Mouse (Mus musculus) bone marrow, adult 2 months (tissue): ENCODE results near the gene Stau1.

ENCODE experiments used
- CTCF ChIP-seq: fragments of 200-500 bp; IDR thresholded peaks from 2 replicates; pipeline ENCODE4 v1.5.1; 2011; ENCODE audit warnings: low read length, control low read depth; ENCODE audit not compliant: control insufficient read depth, insufficient read depth
- POLR2A ChIP-seq: fragments of 200-500 bp; IDR thresholded peaks from 2 replicates; pipeline ENCODE4 v1.6.1; 2011; ENCODE audit warnings: low read depth, mild to moderate bottlenecking, control low read depth, low read length, borderline replicate concordance; ENCODE audit not compliant: control insufficient read depth

DNA sequence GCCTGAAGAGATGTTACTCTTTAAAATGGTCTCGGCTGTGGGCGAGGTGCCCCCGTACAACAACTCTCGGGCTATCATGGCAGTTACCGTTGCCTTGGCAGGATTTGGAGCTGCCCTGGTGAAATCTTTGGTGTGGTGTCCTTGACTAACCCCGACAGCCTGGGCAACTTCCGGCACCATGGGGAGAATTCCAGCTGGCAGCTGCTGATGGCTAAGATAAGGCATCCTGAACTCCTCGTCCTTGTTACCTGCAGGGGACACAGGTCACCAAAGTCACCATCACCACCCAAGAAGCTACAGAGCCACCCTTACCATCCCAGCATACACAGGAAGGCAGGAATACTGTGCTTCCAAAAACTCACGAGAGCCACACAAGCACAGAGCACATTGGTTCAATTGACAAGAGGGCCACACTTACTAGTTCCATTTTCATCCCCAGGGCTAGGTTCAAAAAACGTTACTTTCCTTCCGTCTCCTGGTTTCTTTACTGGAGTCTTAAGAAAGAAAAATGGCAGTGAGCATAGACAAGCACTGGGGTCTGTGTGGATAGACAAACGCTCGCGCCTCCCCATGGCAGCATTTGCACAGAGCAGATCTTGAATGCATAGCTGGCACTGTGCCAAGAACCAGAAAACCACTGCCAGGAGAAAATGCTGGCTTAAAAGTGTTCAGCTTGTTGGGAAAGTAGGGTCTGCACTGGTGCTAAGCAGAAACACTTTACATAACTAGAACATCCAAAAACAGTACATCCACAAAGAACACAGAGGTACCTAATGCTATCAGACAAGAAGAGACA lies 45.0 kb downstream of the Stau1 start:
- no peak for TF ChIP-seq POLR2A
- no peak for TF ChIP-seq CTCF
